Mouse (Mus musculus): ENCODE results near the gene Gm10717. TPM values are rescaled to one million over a fixed set of nuclear protein-coding genes. Genes with fewer than 3 reads are reported as not detected.
"Not testable (repeated sequence)": the region's sequence is repeated elsewhere in the genome, so short reads cannot be mapped to it uniquely, and the experiment has no call there.

Gene Gm10717
- not detected in 2 replicates for polyA plus RNA-seq (2016; fragmentation: Nextera tagmentation; extraction: Ambion mirVana)

DNA sequence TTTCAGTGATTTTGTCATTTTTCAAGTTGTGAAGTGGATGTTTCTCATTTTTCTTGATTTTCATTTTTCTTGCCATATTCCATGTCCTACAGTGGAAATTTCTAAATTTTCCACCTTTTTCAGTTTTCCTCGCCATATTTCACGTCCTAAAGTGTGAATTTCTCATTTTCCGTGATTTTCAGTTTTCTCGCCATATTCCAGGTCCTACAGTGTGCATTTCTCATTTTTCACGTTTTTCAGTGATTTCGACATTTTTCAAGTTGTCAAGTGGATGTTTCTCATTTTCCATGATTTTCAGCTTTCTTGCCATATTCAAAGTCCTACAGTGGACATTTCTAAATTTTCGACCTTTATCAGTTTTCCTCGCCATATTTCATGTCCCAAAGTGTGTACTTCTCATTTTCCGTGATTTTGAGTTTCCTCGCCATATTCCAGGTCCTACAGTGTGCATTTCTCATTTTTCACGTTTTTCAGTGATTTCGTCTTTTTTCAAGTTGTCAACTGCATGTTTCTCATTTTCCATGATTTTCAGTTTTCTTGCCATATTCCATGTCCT is at the start of gene Gm10717:
Gene Gm10717, plus strand, starts transcription at position 506 of the 556 bp plus-strand sequence.
- H3K36me3 ChIP-seq; H3K4me1 ChIP-seq; H3K4me3 ChIP-seq; H3K27ac ChIP-seq; H3K9me3 ChIP-seq; H3K27me3 ChIP-seq (ENCODE audit: insufficient read depth, poor library complexity, severe bottlenecking); DNase-seq (ENCODE audit: low spot score): not testable (repeated sequence)
- 68% methylated on average over 12 of the region's 12 CpGs for WGBS

- peak; percentile 75 for DNase-seq (ENCODE audit: low spot score)
- H3K4me1 ChIP-seq; H3K9me3 ChIP-seq; H3K27me3 ChIP-seq (ENCODE audit: insufficient read depth, poor library complexity, severe bottlenecking); H3K4me3 ChIP-seq; H3K36me3 ChIP-seq; H3K27ac ChIP-seq: not testable (repeated sequence)
- WGBS = 67% methylated on average over 12 of the region's 12 CpGs
Observed at GRCm38 (mm10) chr9:3000445-3000972, 24.7 kb upstream of the Gm10717 start, which contains the start of gene Gm10722. Gm10722 (plus strand) TSS chr9:3000922.

DNA sequence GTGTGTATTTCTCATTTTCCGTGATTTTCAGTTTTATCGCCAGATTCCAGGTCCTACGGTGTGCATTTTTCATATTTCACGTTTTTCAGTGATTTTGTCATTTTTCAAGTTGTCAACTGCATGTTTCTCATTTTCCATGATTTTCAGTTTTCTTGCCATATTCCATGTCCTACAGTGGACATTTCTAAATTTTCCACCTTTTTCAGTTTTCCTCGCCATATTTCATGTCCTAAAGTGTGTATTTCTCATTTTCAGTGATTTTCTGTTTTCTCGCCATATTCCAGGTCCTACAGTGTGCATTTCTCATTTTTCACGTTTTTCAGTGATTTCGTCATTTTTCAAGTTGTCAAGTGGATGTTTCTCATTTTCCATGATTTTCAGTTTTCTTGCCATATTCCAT is 24.2 kb upstream of the Gm10717 start:
- H3K4me3 ChIP-seq; DNase-seq (ENCODE audit: low spot score); H3K27me3 ChIP-seq (ENCODE audit: insufficient read depth, poor library complexity, severe bottlenecking); H3K27ac ChIP-seq; H3K36me3 ChIP-seq; H3K4me1 ChIP-seq; H3K9me3 ChIP-seq: not testable (repeated sequence)
- WGBS = 60% methylated on average over 8 of the region's 8 CpGs

- H3K27ac ChIP-seq = not testable (repeated sequence)
- 62% methylated on average over 9 of the region's 11 CpGs for WGBS
- peak; percentile 90 for DNase-seq (ENCODE audit: low spot score)
Observed at GRCm38 (mm10) chr9:3001948-3002659, 23.1 kb upstream of the Gm10717 start.

DNA sequence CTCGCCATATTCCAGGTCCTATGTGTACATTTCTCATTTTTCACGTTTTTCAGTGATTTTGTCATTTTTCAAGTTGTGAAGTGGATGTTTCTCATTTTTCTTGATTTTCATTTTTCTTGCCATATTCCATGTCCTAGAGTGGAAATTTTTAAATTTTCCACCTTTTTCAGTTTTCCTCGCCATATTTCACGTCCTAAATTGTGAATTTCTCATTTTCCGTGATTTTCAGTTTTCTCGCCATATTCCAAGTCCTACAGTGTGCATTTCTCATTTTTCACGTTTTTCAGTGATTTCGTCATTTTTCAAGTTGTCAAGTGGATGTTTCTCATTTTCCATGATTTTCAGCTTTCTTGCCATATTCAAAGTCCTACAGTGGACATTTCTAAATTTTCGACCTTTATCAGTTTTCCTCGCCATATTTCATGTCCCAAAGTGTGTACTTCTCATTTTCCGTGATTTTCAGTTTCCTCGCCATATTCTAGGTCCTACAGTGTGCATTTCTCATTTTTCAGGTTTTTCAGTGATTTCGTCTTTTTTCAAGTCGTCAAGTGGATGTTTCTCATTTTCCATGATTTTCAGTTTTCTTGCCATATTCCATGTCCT is 22.3 kb upstream of the Gm10717 start, which contains the start of gene Gm11168:
Gene Gm11168, plus strand, starts transcription at position 553 of the 603 bp plus-strand sequence.
- not testable (repeated sequence) for H3K4me1 ChIP-seq; H3K36me3 ChIP-seq; H3K27me3 ChIP-seq (ENCODE audit: insufficient read depth, poor library complexity, severe bottlenecking); DNase-seq (ENCODE audit: low spot score); H3K9me3 ChIP-seq; H3K27ac ChIP-seq; H3K4me3 ChIP-seq
- 66% methylated on average over 6 of the region's 14 CpGs for WGBS

More at GRCm38 (mm10) chr9:3001948-3002659, 23.1 kb upstream of the Gm10717 start:
- not testable (repeated sequence) for H3K36me3 ChIP-seq; H3K4me1 ChIP-seq; H3K4me3 ChIP-seq; H3K9me3 ChIP-seq; H3K27me3 ChIP-seq (ENCODE audit: insufficient read depth, poor library complexity, severe bottlenecking)

GRCm38 (mm10) chr9:3006179-3006578 is 19.0 kb upstream of the Gm10717 start:
- H3K27ac ChIP-seq; H3K27me3 ChIP-seq (ENCODE audit: insufficient read depth, poor library complexity, severe bottlenecking); DNase-seq (ENCODE audit: low spot score); H3K4me1 ChIP-seq; H3K36me3 ChIP-seq; H3K4me3 ChIP-seq; H3K9me3 ChIP-seq: not testable (repeated sequence)
- 80% methylated on average over 1 of the region's 5 CpGs for WGBS

DNA sequence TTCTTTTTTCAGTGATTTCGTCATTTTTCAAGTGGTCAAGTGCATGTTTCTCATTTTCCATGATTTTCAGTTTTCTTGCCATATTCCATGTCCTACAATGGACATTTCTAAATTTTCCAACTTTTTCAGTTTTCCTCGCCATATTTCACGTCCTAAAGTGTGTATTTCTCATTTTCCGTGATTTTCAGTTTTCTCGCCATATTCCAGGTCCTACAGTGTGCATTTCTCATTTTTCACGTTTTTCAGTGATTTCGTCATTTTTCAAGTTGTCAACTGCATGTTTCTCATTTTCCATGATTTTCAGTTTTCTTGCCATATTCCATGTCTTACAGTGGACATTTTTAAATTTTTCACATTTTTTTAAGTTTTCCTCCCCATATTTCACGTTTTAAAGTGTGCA is 18.6 kb upstream of the Gm10717 start:
- not testable (repeated sequence) for DNase-seq (ENCODE audit: low spot score); H3K36me3 ChIP-seq; H3K4me1 ChIP-seq; H3K27me3 ChIP-seq (ENCODE audit: insufficient read depth, poor library complexity, severe bottlenecking); H3K27ac ChIP-seq; H3K4me3 ChIP-seq; H3K9me3 ChIP-seq
- 69% methylated on average over 8 of the region's 8 CpGs for WGBS

DNA sequence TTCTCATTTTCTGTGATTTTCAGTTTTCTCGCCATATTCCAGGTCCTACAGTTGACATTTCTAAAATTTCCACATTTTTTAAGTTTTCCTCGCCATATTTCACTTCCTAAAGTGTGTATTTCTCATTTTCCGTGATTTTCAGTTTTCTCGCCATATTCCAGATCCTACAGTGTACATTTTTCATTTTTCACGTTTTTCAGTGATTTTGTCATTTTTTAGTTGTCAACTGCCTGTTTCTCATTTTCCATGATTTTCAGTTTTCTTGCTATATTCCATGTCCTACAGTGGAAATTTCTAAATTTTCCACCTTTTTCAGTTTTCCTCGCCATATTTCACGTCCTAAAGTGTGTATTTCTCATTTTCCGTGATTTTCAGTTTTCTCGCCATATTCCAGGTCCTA is 17.9 kb upstream of the Gm10717 start:
- 71% methylated on average over 8 of the region's 9 CpGs for WGBS
- not testable (repeated sequence) for H3K4me1 ChIP-seq; H3K4me3 ChIP-seq; H3K9me3 ChIP-seq; H3K27ac ChIP-seq; H3K27me3 ChIP-seq (ENCODE audit: insufficient read depth, poor library complexity, severe bottlenecking); H3K36me3 ChIP-seq
- peak; percentile 75 for DNase-seq (ENCODE audit: low spot score)

- not testable (repeated sequence) for H3K9me3 ChIP-seq; DNase-seq (ENCODE audit: low spot score); H3K4me3 ChIP-seq; H3K4me1 ChIP-seq; H3K27ac ChIP-seq; H3K27me3 ChIP-seq (ENCODE audit: insufficient read depth, poor library complexity, severe bottlenecking); H3K36me3 ChIP-seq
- no CpG with 5 or more reads among the region's 5 CpGs for WGBS
Observed at GRCm38 (mm10) chr9:3009331-3009730, 15.9 kb upstream of the Gm10717 start.

DNA sequence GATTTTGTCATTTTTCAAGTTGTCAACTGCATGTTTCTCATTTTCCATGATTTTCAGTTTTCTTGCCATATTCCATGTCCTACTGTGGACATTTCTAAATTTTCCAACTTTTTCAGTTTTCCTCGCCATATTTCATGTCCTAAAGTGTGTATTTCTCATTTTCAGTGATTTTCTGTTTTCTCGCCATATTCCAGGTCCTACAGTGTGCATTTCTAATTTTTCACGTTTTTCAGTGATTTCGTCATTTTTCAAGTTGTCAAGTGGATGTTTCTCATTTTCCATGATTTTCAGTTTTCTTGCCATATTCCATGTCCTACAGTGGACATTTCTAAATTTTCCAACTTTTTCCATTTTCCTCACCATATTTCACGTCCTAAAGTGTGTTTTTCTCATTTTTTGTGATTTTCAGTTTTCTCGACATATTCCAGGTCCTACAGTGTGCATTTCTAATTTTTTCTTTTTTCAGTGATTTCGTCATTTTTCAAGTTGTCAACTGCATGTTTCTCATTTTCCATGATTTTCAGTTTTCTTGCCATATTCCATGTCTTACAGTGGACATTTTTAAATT is 13.1 kb upstream of the Gm10717 start:
- not testable (repeated sequence) for H3K27me3 ChIP-seq (ENCODE audit: insufficient read depth, poor library complexity, severe bottlenecking); H3K4me1 ChIP-seq; H3K27ac ChIP-seq; H3K36me3 ChIP-seq; DNase-seq (ENCODE audit: low spot score); H3K4me3 ChIP-seq; H3K9me3 ChIP-seq
- WGBS = 74% methylated on average over 3 of the region's 7 CpGs

DNA sequence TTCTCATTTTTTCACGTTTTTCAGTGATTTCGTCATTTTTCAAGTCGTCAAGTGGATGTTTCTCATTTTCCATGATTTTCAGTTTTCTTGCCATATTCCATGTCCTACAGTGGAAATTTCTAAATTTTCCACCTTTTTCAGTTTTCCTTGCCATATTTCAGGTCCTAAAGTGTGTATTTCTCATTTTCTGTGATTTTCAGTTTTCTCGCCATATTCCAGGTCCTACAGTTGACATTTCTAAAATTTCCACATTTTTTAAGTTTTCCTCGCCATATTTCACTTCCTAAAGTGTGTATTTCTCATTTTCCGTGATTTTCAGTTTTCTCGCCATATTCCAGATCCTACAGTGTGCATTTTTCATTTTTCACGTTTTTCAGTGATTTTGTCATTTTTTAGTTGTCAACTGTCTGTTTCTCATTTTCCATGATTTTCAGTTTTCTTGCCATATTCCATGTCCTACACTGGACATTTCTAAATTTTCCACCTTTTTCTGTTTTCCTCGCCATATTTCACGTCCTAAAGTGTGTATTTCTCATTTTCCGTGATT is 12.4 kb upstream of the Gm10717 start, which contains the start of gene Gm10721:
Gene Gm10721, plus strand, starts transcription at position 408 of the 547 bp plus-strand sequence.
- H3K27me3 ChIP-seq (ENCODE audit: insufficient read depth, poor library complexity, severe bottlenecking); H3K4me3 ChIP-seq; H3K36me3 ChIP-seq; H3K27ac ChIP-seq; H3K4me1 ChIP-seq; H3K9me3 ChIP-seq; DNase-seq (ENCODE audit: low spot score): not testable (repeated sequence)
- WGBS = no CpG with 5 or more reads among the region's 11 CpGs

- not testable (repeated sequence) for H3K9me3 ChIP-seq; H3K27me3 ChIP-seq (ENCODE audit: insufficient read depth, poor library complexity, severe bottlenecking); H3K4me1 ChIP-seq; H3K4me3 ChIP-seq; H3K36me3 ChIP-seq; H3K27ac ChIP-seq; DNase-seq (ENCODE audit: low spot score)
- 68% methylated on average over 5 of the region's 9 CpGs for WGBS
Observed at GRCm38 (mm10) chr9:3015354-3015753, 9.9 kb upstream of the Gm10717 start, which contains the start of gene Gm10720. Gm10720 (plus strand) TSS chr9:3015654.

GRCm38 (mm10) chr9:3015896-3016295 is 9.3 kb upstream of the Gm10717 start:
- 71% methylated on average over 6 of the region's 6 CpGs for WGBS
- DNase-seq (ENCODE audit: low spot score); H3K9me3 ChIP-seq; H3K36me3 ChIP-seq; H3K27ac ChIP-seq; H3K4me3 ChIP-seq; H3K27me3 ChIP-seq (ENCODE audit: insufficient read depth, poor library complexity, severe bottlenecking); H3K4me1 ChIP-seq: not testable (repeated sequence)

All from heart, embryonic 10.5 days (tissue).